Mouse (Mus musculus) embryonic facial prominence, embryonic 15.5 days (tissue): ENCODE data around the gene Mrpl1. TPM values are rescaled to one million over a fixed set of nuclear protein-coding genes. Genes with fewer than 3 reads are reported as not detected.

Experiments
- ATAC-seq: fragments of 200-750 bp; cut with Nextera tagmentation; 2 replicates; pipeline ENCODE4 v1.8.0; 2017; ENCODE audit warnings: low read depth, moderate TSS enrichment; ENCODE audit not compliant: insufficient number of reproducible peaks, low FRiP score, low TSS enrichment
- H3K27ac ChIP-seq: fragments of 300-500 bp; sonication (generic); replicated peaks from 2 replicates; pipeline ENCODE4 v1.5.1; 2015; ENCODE audit warnings: mild to moderate bottlenecking, inconsistent platforms
- H3K27me3 ChIP-seq: fragments of 300-500 bp; sonication (generic); 2 replicates; pipeline ENCODE4 v1.6.1; 2015; ENCODE audit warnings: inconsistent platforms
- H3K36me3 ChIP-seq: fragments of 300-500 bp; sonication (generic); 2 replicates; pipeline ENCODE4 v1.6.1; 2015; ENCODE audit warnings: mild to moderate bottlenecking, inconsistent platforms
- H3K4me1 ChIP-seq: fragments of 300-500 bp; sonication (generic); 2 replicates; pipeline ENCODE4 v1.6.1; 2015; ENCODE audit warnings: inconsistent platforms
- H3K4me2 ChIP-seq: fragments of 300-500 bp; sonication (generic); replicated peaks from 2 replicates; pipeline ENCODE4 v1.6.1; 2015; ENCODE audit warnings: mild to moderate bottlenecking, inconsistent platforms
- H3K4me3 ChIP-seq: fragments of 300-500 bp; sonication (generic); replicated peaks from 2 replicates; pipeline ENCODE4 v1.5.1; 2015; ENCODE audit warnings: mild to moderate bottlenecking, inconsistent platforms
- H3K9ac ChIP-seq: fragments of 300-500 bp; sonication (generic); 2 replicates; pipeline ENCODE4 v1.6.1; 2015; ENCODE audit warnings: inconsistent platforms
- H3K9me3 ChIP-seq: fragments of 300-500 bp; sonication (generic); replicated peaks from 2 replicates; pipeline ENCODE4 v1.6.1; 2016; ENCODE audit warnings: inconsistent platforms
- WGBS: fragments of 180-500 bp; shearing (Covaris S2); methylation state at CpG from one replicate; pipeline ENCODE4 v1.1.7; 2015; 5-methylcytosine and 5-hydroxymethylcytosine counted together
- polyA plus RNA-seq: library from polyadenylated mRNA; unstranded; fragments of >200 nt; fragmentation: Nextera tagmentation; extraction: Ambion mirVana; gene quantifications from 2 replicates; pipeline ENCODE4 v1.2.1, GENCODE M21; 2015

The Mrpl1 gene
- polyA plus RNA-seq, 1 experiment from 2014 or later = 17.6 TPM

DNA sequence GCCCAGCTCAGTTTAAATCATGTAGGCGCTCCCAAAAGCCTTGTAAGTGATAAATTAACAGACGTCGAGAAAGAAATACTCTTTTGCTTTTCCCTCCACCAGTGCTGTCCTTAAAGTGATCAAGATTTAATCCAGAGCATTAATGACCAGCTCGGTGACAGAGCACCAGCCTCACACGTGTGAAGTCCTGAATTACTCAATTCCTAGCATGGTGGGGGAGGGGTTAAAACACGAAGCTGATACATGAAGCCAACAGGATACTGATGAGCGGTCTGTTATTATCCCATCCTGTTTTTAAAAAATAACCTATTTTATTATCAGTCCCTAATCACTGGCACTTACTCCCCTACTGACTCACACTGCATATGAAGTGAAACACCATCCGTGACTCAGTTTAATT lies 102.4 kb downstream of the Mrpl1 start:
- no peaks in the 10 kb centered on the region for H3K27me3 ChIP-seq
- ATAC-seq = no peak
- no peaks in the 10 kb centered on the region for H3K36me3 ChIP-seq
- H3K4me1 ChIP-seq = no peaks in the 10 kb centered on the region
- H3K4me3 ChIP-seq = no peak overlapping the region
- H3K27ac ChIP-seq = no peak overlapping the region
- 63% methylated on average over 8 of the region's 8 CpGs for WGBS
- H3K4me2 ChIP-seq = no peak overlapping the region
- H3K9me3 ChIP-seq = no peaks in the 10 kb centered on the region
- H3K9ac ChIP-seq = no peak overlapping the region

Other genes starting within 250 kb of the Mrpl1 start
- 21.3 and 27.4 TPM in 2 replicates for gene Cnot6l, start 45.3 kb upstream of the Mrpl1 start, polyA plus RNA-seq
- gene Fras1, start 164.5 kb downstream of the Mrpl1 start, polyA plus RNA-seq = 18.7 and 19.8 TPM in 2 replicates